Mouse (Mus musculus) kidney, adult 9 months (tissue): ENCODE measurements around the gene Angptl1.
A peak's percentile ranks its signal among the peaks of the same experiment; 100 is the strongest.

ENCODE experiments used
- DNase-seq: peaks from one replicate; pipeline ENCODE4 v3.0.0; 2022

The Angptl1 gene

GRCm38 (mm10) chr1:156838177-156838576 lies at the start of gene Angptl1:
Angptl1 (plus strand) TSS chr1:156838562.
- peak; percentile 71 for DNase-seq

GRCm38 (mm10) chr1:156789844-156790490 lies 48.4 kb upstream of the Angptl1 start:
- DNase-seq, result no peak

- peak; percentile 47 for DNase-seq
Observed at GRCm38 (mm10) chr1:156796251-156796650, 42.1 kb upstream of the Angptl1 start.

GRCm38 (mm10) chr1:156801276-156801675 lies 37.1 kb upstream of the Angptl1 start:
- DNase-seq, result no peak

GRCm38 (mm10) chr1:156808332-156808731 lies 30.0 kb upstream of the Angptl1 start:
- DNase-seq, result peak; percentile 81

- no peak for DNase-seq
Observed at GRCm38 (mm10) chr1:156811928-156812327, 26.4 kb upstream of the Angptl1 start.

GRCm38 (mm10) chr1:156812716-156813115 lies 25.6 kb upstream of the Angptl1 start:
- DNase-seq, result no peak

GRCm38 (mm10) chr1:156813485-156813884 lies 24.9 kb upstream of the Angptl1 start:
- no peak for DNase-seq

GRCm38 (mm10) chr1:156819236-156819635 lies 19.1 kb upstream of the Angptl1 start:
- peak; percentile 90 for DNase-seq

- DNase-seq, result peak; percentile 67
Observed at GRCm38 (mm10) chr1:156838695-156839094, 333 bp downstream of the Angptl1 start.

GRCm38 (mm10) chr1:156841625-156842339 lies 3.4 kb downstream of the Angptl1 start:
- no peak for DNase-seq

GRCm38 (mm10) chr1:156847098-156847497 lies 8.7 kb downstream of the Angptl1 start:
- no peak for DNase-seq

GRCm38 (mm10) chr1:156852409-156852808 lies 14.0 kb downstream of the Angptl1 start:
- no peak for DNase-seq

- no peak for DNase-seq
Observed at GRCm38 (mm10) chr1:156852872-156853271, 14.5 kb downstream of the Angptl1 start.

GRCm38 (mm10) chr1:156854558-156854957 lies 16.2 kb downstream of the Angptl1 start:
- no peak for DNase-seq

GRCm38 (mm10) chr1:156856666-156857065 lies 18.3 kb downstream of the Angptl1 start:
- no peak for DNase-seq

- no peak for DNase-seq
Observed at GRCm38 (mm10) chr1:156859156-156859555, 20.8 kb downstream of the Angptl1 start.

- no peak for DNase-seq
Observed at GRCm38 (mm10) chr1:156859711-156860250, 21.4 kb downstream of the Angptl1 start.

GRCm38 (mm10) chr1:156860266-156860665 lies 21.9 kb downstream of the Angptl1 start:
- DNase-seq, result no peak

- DNase-seq, result peak; percentile 21
Observed at GRCm38 (mm10) chr1:156861475-156862043, 23.2 kb downstream of the Angptl1 start.

- DNase-seq, result no peak
Observed at GRCm38 (mm10) chr1:156863726-156864125, 25.4 kb downstream of the Angptl1 start.

- DNase-seq, result no peak
Observed at GRCm38 (mm10) chr1:156864240-156864639, 25.9 kb downstream of the Angptl1 start.

- no peak for DNase-seq
Observed at GRCm38 (mm10) chr1:156870028-156870427, 31.7 kb downstream of the Angptl1 start.

GRCm38 (mm10) chr1:156870616-156871015 lies 32.3 kb downstream of the Angptl1 start:
- DNase-seq, result no peak
